Mouse (Mus musculus) erythroblast, embryonic 14.5 days (primary cell): ENCODE results near the gene Slc16a10.

Experiments
- GATA1 ChIP-seq: IDR thresholded peaks from 2 replicates; pipeline ENCODE4 v1.6.1; 2012; ENCODE audit warnings: low read length, inconsistent platforms, mixed read lengths
- TAL1 ChIP-seq: IDR thresholded peaks from 3 replicates; pipeline ENCODE4 v1.6.1; 2012; ENCODE audit warnings: low read length, inconsistent platforms, mixed read lengths

- TF ChIP-seq TAL1 (no peak), GATA1 (no peak)
These were observed 111.3 kb downstream of the Slc16a10 start for GRCm38 (mm10) chr10:40030716-40031115.
